Mouse (Mus musculus) hindbrain, embryonic 14.5 days (tissue): ENCODE results near the gene Samhd1. TPM values are rescaled to one million over a fixed set of nuclear protein-coding genes. Genes with fewer than 3 reads are reported as not detected.

Experiments used
- ATAC-seq: fragments of 200-750 bp; cut with Nextera tagmentation; 2 replicates; pipeline ENCODE4 v1.8.0; 2017; ENCODE audit warnings: moderate number of reproducible peaks, mild to moderate bottlenecking, moderate TSS enrichment, moderate library complexity; ENCODE audit not compliant: low FRiP score
- DNase-seq: peaks from one replicate; pipeline ENCODE4 v3.0.0-alpha.2; 2015; ENCODE audit warnings: low spot score
- H3K27ac ChIP-seq: fragments of 300-500 bp; sonication (generic); 2 replicates; pipeline ENCODE4 v1.5.1; 2014; ENCODE audit warnings: mild to moderate bottlenecking, moderate library complexity
- H3K27me3 ChIP-seq: fragments of 300-500 bp; sonication (generic); 2 replicates; pipeline ENCODE4 v1.6.1; 2014; ENCODE audit warnings: mild to moderate bottlenecking, low read length, mixed read lengths; ENCODE audit not compliant: control insufficient read depth, insufficient read depth
- H3K36me3 ChIP-seq: fragments of 300-500 bp; sonication (generic); replicated peaks from 2 replicates; pipeline ENCODE4 v1.6.1; 2014; ENCODE audit not compliant: control insufficient read depth, insufficient read depth
- H3K4me1 ChIP-seq: fragments of 300-500 bp; sonication (generic); replicated peaks from 2 replicates; pipeline ENCODE4 v1.6.1; 2014; ENCODE audit warnings: antibody characterized with exemption, low read length, mixed read lengths; ENCODE audit not compliant: control insufficient read depth, insufficient read depth
- H3K4me2 ChIP-seq: fragments of 300-500 bp; sonication (generic); replicated peaks from 2 replicates; pipeline ENCODE4 v1.6.1; 2014; ENCODE audit warnings: mild to moderate bottlenecking, moderate library complexity
- H3K4me3 ChIP-seq: fragments of 300-500 bp; sonication (generic); replicated peaks from 2 replicates; pipeline ENCODE4 v1.5.1; 2014; ENCODE audit warnings: mild to moderate bottlenecking, low read length
- H3K9ac ChIP-seq: fragments of 300-500 bp; sonication (generic); 2 replicates; pipeline ENCODE4 v1.6.1; 2014
- H3K9me3 ChIP-seq: fragments of 300-500 bp; sonication (generic); 2 replicates; pipeline ENCODE4 v1.6.1; 2016; ENCODE audit warnings: low read length; ENCODE audit not compliant: control insufficient read depth
- WGBS: fragments of 180-500 bp; shearing (Covaris S2); extraction: QIAGEN DNeasy Blood & Tissue Kit; methylation state at CpG from one replicate; pipeline ENCODE4 v1.1.7; 2014; 5-methylcytosine and 5-hydroxymethylcytosine counted together
- polyA plus RNA-seq: library from polyadenylated mRNA; unstranded; fragments of >200 nt; fragmentation: Nextera tagmentation; extraction: Ambion mirVana; gene quantifications from 2 replicates; pipeline ENCODE4 v1.2.1, GENCODE M21; 2014

The Samhd1 gene
- polyA plus RNA-seq, 1 experiment from 2014 or later, result 12.2 TPM

- no peak for DNase-seq
- Histone ChIP-seq H3K36me3 (peaks cover 21% of the 10 kb centered on the region), H3K4me2 (peak overlapping the region; percentile 93), H3K27me3 (no peaks in the 10 kb centered on the region), H3K4me3 (no peak overlapping the region), H3K4me1 (peaks cover 76% of the 10 kb centered on the region), H3K27ac (no peak overlapping the region), H3K9me3 (no peaks in the 10 kb centered on the region), H3K9ac (peak overlapping the region; percentile 44)
- ATAC-seq, result no peak
- WGBS, result 62% methylated on average over 9 of the region's 9 CpGs
Measured at GRCm38 (mm10) chr2:157074186-157074724, 60.8 kb downstream of the Samhd1 start.

DNA sequence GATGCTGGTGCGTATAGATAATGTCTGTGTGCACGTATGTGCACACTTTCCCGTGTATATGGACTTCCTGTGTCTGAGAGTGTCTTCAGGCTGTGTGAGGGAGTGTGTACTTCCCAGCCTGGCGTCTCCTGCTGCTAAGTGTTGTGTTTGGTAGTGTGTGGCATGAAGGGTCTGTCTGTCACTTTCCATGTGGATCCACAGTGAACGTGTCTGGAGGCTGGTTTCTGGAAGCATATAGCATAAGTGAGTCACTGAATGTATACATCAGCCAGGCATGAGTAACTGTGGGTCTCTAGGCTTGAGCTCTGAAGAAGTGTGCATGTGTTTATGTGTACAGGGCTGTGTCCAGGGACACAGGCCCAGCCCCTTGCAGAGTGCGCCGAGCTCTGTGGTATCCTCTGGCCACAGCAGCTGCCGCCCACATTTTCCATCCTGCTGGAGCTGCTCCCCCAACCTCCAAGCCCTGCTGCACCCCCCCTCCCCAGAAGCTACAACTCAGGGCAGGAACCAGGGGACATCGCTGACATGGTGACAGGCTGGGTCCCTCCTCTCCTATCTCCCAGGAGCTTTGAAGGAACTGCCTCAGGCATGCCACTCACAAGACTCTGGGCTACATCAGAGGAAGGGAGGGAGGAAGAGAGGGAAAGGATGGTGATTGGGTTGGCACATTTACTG is 61.5 kb downstream of the Samhd1 start:
- no peak overlapping the region for H3K9ac ChIP-seq
- 61% methylated on average over 9 of the region's 9 CpGs for WGBS
- ATAC-seq (no peak), DNase-seq (no peak)
- H3K36me3 ChIP-seq, result peaks cover 21% of the 10 kb centered on the region
- no peaks in the 10 kb centered on the region for H3K9me3 ChIP-seq
- no peak overlapping the region for H3K4me3 ChIP-seq
- 0 out of 2 replicates have a peak overlapping the region, but pooled peaks have one; percentile 93 for H3K4me2 ChIP-seq
- no peaks in the 10 kb centered on the region for H3K27me3 ChIP-seq
- H3K4me1 ChIP-seq, result peaks cover 83% of the 10 kb centered on the region
- H3K27ac ChIP-seq, result no peak overlapping the region

GRCm38 (mm10) chr2:157072316-157072990 is 62.6 kb downstream of the Samhd1 start:
- H3K36me3 ChIP-seq, result peaks cover 21% of the 10 kb centered on the region
- no peak overlapping the region for H3K27ac ChIP-seq
- no peak overlapping the region for H3K4me2 ChIP-seq
- DNase-seq (no peak), ATAC-seq (no peak)
- H3K4me1 ChIP-seq, result peaks cover 91% of the 10 kb centered on the region
- H3K9ac ChIP-seq, result no peak overlapping the region
- H3K27me3 ChIP-seq, result no peaks in the 10 kb centered on the region
- no peak overlapping the region for H3K4me3 ChIP-seq
- 68% methylated on average over 9 of the region's 9 CpGs for WGBS
- no peaks in the 10 kb centered on the region for H3K9me3 ChIP-seq

GRCm38 (mm10) chr2:157071556-157071955 is 63.5 kb downstream of the Samhd1 start:
- no peaks in the 10 kb centered on the region for H3K9me3 ChIP-seq
- WGBS, result 63% methylated on average over 2 of the region's 2 CpGs
- DNase-seq (no peak), ATAC-seq (no peak)
- H3K36me3 ChIP-seq, result peaks cover 19% of the 10 kb centered on the region
- no peaks in the 10 kb centered on the region for H3K27me3 ChIP-seq
- H3K9ac ChIP-seq, result 0 out of 2 replicates have a peak overlapping the region, but pooled peaks have one; percentile 20
- H3K4me3 ChIP-seq, result no peak overlapping the region
- 0 out of 2 replicates have a peak overlapping the region, but pooled peaks have one; percentile 10 for H3K4me2 ChIP-seq
- peak overlapping the region; percentile 51; the same call in 1 of the 2 replicates for H3K27ac ChIP-seq
- peaks cover 91% of the 10 kb centered on the region for H3K4me1 ChIP-seq

- DNase-seq (no peak), ATAC-seq (no peak; the same call in 1 of the 2 replicates)
- H3K4me1 ChIP-seq, result peaks cover 91% of the 10 kb centered on the region
- 40% methylated on average over 9 of the region's 9 CpGs for WGBS
- H3K9ac ChIP-seq, result peak overlapping the region; percentile 46
- no peaks in the 10 kb centered on the region for H3K9me3 ChIP-seq
- H3K36me3 ChIP-seq, result peaks cover 14% of the 10 kb centered on the region
- no peak overlapping the region for H3K4me3 ChIP-seq
- H3K27me3 ChIP-seq, result no peaks in the 10 kb centered on the region
- no peak overlapping the region for H3K4me2 ChIP-seq
- H3K27ac ChIP-seq, result peak overlapping the region; percentile 71
Measured at GRCm38 (mm10) chr2:157070365-157070764, 64.7 kb downstream of the Samhd1 start.

DNA sequence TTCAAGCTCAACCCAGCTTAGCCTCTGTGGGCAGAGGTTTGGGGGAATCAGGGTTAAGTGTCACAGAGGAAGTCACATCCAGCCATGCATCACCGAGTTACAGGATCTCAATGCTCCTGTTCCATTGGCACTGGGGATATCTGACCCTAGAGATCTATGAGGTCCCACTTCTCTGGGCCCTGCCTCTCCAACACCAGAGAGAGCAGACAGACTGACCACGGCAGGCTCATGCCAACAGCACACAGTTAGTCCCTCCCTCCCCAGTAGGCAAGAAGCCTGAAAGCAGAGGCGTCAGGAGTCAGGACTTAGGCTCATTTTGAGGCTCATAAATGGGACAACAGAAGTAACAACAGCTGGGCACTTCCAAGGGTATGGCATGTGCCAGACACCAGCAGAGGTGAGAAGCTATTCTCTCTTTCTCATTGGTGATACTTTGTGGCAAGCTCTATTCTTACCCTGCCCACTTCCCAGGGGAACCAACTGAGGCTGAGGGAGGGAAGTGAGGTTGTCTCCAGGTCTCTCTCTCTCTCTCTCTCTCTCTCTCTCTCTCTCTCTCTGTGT is 65.2 kb downstream of the Samhd1 start:
- ATAC-seq (no peak), DNase-seq (no peak)
- Histone ChIP-seq H3K4me3 (no peak overlapping the region), H3K27ac (peak overlapping the region; percentile 71), H3K4me1 (peaks cover 91% of the 10 kb centered on the region), H3K4me2 (peak overlapping the region; percentile 9; the same call in 1 of the 2 replicates), H3K27me3 (no peaks in the 10 kb centered on the region), H3K9me3 (no peaks in the 10 kb centered on the region), H3K9ac (peak overlapping the region; percentile 46; the same call in 1 of the 2 replicates), H3K36me3 (peaks cover 14% of the 10 kb centered on the region)
- 46% methylated on average over 3 of the region's 3 CpGs for WGBS

GRCm38 (mm10) chr2:157069355-157069735 is 65.7 kb downstream of the Samhd1 start:
- DNase-seq (no peak), ATAC-seq (no peak)
- H3K4me1 ChIP-seq, result peaks cover 91% of the 10 kb centered on the region
- H3K9ac ChIP-seq, result peak overlapping the region; percentile 24; the same call in 1 of the 2 replicates
- H3K36me3 ChIP-seq, result peaks cover 15% of the 10 kb centered on the region
- H3K27ac ChIP-seq, result peak overlapping the region; percentile 71
- peak overlapping the region; percentile 9; the same call in 1 of the 2 replicates for H3K4me2 ChIP-seq
- no peaks in the 10 kb centered on the region for H3K27me3 ChIP-seq
- H3K9me3 ChIP-seq, result no peaks in the 10 kb centered on the region
- WGBS, result 49% methylated on average over 3 of the region's 3 CpGs
- H3K4me3 ChIP-seq, result no peak overlapping the region

- Histone ChIP-seq H3K4me2 (0 out of 2 replicates have a peak overlapping the region, but pooled peaks have one; percentile 9), H3K27ac (peak overlapping the region; percentile 71), H3K27me3 (no peaks in the 10 kb centered on the region), H3K36me3 (peaks cover 20% of the 10 kb centered on the region), H3K4me3 (no peak overlapping the region), H3K9me3 (no peaks in the 10 kb centered on the region), H3K9ac (peak overlapping the region; percentile 24; the same call in 1 of the 2 replicates), H3K4me1 (peaks cover 91% of the 10 kb centered on the region)
- WGBS, result 58% methylated on average over 14 of the region's 14 CpGs
- no peak for DNase-seq
- no peak for ATAC-seq
Measured at GRCm38 (mm10) chr2:157068701-157069354, 66.2 kb downstream of the Samhd1 start.
